Mouse (Mus musculus) gastrocnemius, postnatal 4 days (tissue): ENCODE measurements around the gene Mri1. TPM values are rescaled to one million over a fixed set of nuclear protein-coding genes. Genes with fewer than 3 reads are reported as not detected.

Experiments used
- DNase-seq, 2 experiments: peaks; one replicate each; pipeline ENCODE4 v3.0.0; 2021 to 2022; ENCODE audit warnings: low spot score in 2 of 2, mixed read lengths in 2 of 2
- total RNA-seq, 2 experiments: library from RNA; stranded (reverse); gene quantifications; 2 replicates each; pipeline ENCODE4 v1.2.3; 2021

Mri1 gene
- total RNA-seq, 2 experiments from 2014 or later, result 18.8 to 27.0 TPM

- no peak for DNase-seq
Measured at GRCm38 (mm10) chr8:84237542-84238229, 19.4 kb downstream of the Mri1 start.

GRCm38 (mm10) chr8:84236998-84237473, 20.1 kb downstream of the Mri1 start, which contains the start of gene Zswim4:
Gene Zswim4, minus strand, starts transcription at chr8:84237055.
- DNase-seq, result peak; percentile 93 to 94

DNA sequence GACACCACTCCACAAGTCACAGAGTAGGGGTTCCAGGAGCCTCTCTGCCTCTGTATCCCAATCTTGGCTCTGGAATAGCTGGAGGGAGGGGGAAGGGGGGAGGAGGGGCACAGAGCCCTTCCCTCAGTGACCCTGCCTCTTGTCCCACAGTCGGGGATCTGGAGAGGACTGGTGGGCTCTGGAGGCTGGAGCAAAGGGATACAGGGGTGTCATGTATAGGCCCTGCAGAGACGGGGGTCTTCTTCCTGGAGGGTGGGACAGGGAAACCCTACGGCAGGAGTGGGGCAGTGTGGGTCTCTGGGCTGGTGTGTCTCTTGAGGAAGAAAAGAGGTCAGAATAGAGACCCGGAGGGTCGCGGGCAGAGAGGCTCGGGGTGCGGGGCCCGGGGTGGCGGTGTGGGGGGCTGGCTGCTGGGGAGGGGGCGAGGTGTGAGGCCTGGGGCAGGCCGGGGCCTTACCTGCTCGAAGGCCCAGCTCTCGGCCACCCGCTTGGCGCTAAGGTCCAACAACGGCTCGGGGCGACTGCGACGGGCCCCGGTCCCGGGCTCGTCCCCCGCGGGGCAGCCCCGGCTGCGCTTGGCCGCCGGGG, 20.6 kb downstream of the Mri1 start:
- no peak for DNase-seq

DNA sequence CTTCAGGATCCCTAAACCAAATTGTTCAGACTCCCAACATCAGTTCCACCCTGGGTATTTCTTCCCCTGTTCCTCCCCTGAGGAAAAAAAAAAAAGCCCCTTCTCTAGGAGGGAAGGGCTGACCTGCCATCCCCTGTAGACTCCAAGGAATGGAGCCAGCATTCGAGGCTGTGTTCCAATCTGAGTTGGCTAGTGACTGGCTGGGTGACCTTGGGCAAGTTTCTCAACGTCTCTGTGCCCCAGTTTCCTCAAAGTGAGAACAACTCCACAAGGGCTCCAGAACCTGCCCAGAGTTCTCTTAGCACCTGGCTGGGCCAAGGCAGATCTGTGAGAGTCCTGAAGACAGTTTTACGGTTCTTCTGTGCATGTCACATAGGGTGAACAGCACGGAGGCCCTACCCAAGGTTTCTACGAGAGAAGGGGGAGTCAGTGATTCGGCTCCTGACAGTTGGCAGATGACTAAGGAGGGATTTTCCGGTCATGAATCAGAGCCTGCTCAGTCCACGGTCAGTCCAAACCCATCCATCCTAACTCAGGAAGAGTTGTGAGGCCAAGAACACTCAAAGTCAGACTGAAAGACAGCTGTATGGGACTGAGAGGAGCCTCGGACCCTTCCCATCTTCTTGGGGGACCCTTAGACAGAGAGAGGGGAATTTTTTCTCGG, 21.2 kb downstream of the Mri1 start:
- DNase-seq, result no peak

DNA sequence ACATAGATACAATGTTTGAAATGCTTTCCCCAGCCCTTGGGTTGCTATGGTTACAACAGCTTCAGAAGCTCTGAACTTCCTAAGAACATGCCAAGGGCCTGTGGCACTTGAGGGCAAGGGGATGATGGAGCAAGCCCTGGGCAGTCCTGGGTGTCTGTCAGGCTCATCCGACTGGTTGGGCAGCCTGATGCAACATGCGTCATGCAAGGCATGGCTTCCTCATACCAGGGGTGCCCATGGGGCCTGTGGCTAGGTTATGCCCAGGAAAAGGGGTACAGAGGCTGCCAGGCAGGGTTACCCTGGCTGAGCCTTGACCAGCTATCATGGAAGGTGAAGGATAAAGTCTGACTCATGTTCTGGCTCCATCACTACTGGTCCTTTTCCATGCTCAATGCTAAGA, 24.1 kb downstream of the Mri1 start:
- DNase-seq, result no peak

- no peak for DNase-seq
Measured at GRCm38 (mm10) chr8:84230735-84231134, 26.4 kb downstream of the Mri1 start.

DNA sequence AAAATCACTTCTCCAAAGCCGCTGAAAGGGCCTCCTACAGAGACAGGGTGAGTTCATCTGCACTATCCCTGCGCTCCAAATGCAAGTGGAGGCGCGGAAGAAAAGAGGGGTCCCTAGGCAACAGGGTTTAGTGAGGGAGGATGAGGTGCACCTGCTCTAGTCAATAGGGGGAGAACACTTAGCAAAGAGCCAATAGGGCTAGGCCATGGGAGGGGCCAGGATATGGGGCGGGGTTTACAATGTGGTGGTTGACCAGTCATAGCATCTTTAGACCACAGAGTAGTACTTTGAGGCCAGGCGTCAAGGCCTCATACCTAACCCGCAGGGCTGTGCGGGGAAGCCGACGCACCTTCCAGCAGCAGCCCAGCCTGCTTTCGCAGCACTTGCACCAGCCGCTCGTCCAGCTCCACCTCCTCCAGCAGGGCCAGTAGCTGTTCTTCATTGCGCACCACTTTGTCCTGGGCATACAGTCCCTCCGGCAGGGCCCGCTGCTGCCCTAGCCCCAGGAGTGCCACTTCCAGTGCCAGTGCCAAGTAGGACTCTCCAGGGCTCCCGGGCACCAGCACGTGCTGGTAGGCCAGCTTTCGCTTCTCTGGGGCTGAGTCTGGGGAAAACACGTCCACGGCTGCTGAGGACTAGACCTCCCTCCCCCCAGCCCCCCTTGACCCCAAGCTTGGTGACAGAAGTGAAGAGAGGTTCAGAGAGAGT, 33.6 kb downstream of the Mri1 start:
- DNase-seq, result no peak

DNA sequence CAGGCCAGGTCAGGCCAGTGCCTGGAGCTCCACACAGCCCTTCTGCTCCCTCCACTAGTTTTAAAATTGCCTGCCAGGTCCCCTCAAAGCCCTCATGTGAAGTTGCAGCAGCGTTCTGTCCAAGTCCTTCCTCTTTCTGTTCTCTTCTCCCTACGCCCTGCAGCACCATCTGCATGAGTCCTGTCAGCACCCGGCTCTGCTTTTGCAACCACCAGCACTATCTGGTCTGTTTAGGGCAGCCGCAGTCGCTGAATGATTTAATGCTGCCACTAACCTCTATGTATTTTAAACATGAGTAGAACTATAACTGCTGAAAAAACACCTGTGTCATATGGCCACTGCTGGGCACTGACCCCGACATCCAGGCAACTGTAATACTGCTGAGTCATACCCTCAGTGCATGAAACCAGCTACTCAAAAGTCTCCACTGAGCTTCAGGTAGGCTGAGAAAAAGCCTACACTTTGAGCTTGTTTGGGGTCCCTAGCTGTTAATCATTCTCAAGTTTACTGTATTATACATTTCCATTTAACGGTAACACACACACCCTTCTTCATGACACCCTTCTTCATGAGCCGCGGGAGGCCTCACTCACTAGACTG, 34.5 kb downstream of the Mri1 start:
- DNase-seq, result no peak

DNA sequence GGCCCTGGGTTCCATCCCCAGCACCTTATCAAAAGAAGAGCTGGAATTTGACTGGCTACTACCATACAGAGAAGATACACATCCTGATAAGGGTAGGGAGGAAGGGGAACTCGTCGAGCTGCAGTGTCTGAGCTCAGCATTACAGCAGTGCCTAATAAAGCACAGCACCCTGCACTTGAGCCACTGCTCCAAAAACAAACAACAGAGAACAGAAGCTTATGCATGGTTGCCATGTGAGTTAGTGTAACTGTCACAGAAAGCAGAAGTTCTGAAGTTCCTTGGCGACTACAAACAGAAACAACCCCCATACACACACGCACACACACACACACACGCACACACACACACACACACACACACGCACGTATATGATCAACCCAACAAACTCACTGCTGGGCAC, 37.0 kb downstream of the Mri1 start:
- DNase-seq, result no peak

GRCm38 (mm10) chr8:84218143-84218542, 39.0 kb downstream of the Mri1 start:
- DNase-seq, result no peak

DNA sequence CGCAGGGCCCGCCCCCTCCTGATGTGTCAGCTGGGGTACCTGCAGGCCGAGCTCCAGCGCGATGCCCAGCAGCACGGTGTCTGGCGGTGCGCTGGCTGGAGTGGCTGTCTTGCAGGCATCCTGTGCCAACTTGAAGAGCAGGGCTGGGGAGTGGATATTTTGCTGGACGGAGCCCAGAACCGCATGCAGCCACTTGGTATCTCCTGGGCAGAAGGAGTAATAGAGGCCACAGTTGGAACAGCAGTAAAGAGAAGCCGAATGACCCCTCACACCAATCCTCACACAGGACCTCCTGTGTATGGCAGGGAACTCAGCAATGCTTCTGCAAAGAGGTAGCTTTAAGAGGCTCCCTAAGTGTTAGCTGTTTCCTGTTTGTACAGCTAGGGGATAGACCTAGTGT, 39.9 kb downstream of the Mri1 start:
- DNase-seq, result no peak

- DNase-seq, result no peak
Measured at GRCm38 (mm10) chr8:84213277-84213676, 43.8 kb downstream of the Mri1 start.

DNA sequence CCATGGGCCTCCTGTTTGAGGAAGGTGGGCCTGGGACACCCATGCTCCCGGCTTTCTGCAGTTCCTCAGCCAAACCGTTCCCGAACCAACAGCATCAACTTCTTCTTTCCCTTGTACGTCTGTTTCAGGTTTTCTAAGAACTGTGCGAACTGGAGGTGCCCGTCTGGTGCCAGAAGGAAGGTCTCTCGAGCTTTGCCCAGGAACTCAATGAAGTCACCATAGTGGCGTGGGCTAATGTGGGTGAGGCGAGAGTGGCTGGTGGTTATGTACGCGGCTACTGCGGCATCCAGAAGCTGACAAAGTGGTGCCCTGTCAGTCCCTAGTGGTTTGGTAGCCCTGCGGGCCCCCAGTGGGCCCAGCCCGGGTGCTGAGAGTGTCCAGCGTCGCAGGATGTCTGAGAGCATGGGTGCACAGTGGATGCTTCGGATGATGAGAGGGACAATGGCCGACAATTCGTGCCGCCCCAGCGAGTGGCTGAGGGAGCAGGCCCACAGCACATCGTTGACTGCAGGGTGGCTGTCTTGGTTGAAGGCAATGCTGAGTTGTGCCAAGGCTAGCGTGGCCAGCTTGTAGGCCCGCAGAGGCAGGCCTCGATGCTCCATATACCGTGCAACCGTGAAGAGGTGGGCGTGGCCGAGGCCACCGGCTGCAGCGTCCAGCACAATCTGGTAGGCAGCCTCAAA, 45.1 kb downstream of the Mri1 start:
- no peak for DNase-seq

DNA sequence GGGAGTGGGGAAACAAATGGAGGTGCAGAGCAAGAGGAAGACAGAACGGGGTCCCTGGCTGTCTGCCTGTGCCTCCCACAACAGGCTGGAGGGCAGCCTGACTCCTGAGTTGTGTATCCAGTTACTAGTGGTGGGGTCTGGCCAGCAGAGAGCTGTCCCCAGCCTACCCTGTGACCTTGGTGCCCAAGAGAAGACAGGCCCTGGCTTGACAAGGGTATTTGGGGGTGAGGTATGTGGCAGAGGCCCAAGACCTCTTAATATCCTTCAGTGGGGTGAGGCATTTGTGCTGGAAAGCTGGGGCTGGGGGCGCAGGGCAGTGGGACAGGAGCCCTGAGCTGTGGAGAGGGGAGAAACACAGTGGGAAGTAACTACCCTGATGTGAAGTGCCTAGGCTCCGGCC, 45.9 kb downstream of the Mri1 start:
- DNase-seq, result no peak

DNA sequence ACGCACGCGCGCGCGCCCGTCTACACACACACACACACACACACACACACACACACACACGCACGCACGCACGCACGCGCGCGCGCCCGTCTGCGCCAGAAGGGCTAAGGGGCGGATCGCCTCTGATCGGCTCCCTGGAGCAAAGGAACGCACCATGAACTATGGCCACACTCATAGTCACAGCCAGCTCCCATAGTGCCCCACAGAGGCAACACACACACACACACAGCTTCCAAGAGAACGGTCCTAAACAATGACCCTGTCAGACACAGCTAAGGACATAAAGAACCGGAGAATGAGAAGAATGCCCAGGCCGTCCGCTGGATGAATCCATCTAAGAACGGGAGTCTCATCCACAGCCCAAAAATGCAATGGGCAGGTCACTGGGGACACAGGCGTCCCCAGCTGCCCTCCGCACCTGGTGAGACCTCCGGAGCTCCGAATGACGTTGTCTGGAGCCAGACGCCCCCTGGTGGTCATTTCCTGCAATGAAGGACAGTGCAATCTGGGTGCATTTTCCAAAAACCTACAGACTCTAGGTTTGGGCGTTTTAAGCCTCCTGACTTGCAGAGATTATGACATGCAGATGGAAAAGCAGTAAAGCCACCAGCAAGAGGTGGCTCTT, 46.8 kb downstream of the Mri1 start:
- DNase-seq, result peak; percentile 87 to 88

DNA sequence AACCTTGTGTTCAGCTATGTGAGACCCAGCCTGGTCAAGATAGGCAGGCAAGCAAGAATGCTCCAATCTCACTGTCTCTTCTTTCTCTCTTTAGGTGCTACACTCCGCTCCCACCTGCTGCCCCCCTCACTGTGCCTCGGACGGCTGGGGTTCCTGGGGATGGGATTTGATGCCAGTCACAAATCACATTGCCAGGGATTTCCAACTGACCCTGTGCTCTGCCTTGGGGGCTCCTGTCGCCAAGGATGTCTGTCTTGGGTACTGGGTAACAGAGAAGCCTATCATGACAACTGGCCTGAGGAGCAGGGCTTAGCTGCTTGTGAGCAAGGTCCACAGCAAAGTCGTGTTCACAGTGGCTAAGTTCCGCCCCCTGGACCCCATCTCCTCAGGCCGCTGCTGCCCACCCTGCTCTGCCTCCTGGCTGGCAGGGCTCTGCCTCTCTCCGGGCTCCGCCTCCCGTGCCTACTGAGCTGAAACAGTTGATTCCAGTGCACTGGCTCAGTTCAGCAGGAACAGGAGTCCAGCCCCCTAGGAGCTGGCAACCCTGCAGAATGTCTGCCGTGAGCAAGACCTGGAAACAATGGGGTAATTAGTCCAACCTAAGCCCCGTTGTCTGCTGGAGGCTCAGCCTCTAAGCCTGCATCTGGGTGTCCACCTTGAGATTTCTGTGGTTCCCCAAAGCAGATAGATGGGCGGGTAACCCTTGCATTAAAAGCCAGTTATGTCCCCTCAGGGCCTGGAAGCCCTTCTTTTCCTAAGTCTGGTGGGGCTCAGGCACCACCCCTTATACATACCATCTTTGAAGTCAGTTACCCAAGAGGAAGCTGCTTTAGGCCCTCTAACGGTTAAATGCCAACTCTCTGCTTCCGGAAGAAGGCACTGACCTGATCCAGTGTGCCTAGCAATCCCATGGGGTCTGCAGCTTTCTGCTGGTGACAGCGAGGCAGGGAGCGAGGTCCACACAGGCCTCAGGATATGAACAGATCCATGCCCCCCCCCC, 48.4 kb downstream of the Mri1 start:
- DNase-seq, result no peak

DNA sequence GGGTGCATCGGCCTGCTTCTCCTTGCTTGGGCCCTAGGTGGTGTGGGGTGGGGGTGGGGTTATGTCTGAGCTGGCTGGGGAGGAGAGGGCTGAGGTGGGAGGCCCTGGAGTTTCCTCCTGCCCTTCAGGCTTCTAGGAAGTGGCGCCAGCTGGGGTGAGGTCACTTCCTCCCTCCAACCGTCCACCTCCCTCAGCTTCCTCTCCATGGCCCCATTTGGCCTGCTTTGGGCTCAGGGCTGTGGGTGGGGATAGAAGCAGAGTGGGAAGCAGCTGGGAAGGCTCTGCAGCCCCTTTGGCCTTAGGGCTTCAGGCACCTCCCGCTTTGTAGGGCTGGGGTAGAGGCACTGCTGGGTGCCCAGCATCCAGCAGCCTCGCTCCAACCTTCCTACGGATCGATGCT, 49.3 kb downstream of the Mri1 start:
- DNase-seq, result peak in 1 of 2 experiments; percentile 75

GRCm38 (mm10) chr8:84206666-84207065, 50.5 kb downstream of the Mri1 start:
- no peak for DNase-seq

DNA sequence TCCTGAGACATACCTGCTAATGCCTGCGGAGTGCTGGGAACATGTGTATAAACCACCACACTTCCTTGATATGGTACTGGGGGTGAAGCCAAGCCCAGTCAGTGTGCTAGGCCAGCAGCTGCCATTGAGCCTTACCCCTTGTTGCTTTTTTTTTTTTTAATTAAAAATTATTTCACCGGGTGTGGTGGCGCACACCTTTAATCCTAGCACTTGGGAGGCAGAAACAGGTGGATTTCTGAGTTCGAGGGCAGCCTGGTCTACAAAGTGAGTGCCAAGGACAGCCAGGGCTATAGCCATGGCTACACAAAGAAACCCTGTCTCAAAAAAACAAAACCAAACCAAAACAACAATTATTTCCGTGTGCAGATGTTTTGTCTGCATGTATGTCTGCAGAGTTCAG, 52.1 kb downstream of the Mri1 start:
- DNase-seq, result no peak
